Mouse (Mus musculus) MEL-GATA-1-ER (cell line): ENCODE data around the gene S1pr4.
A peak's percentile ranks its signal among the peaks of the same experiment; 100 is the strongest.

Experiments used
- DNase-seq: peaks from one replicate; pipeline ENCODE4 v3.0.0-alpha.2; 2012; ENCODE audit warnings: low read depth; ENCODE audit errors: extremely low read depth

S1pr4 gene

DNA sequence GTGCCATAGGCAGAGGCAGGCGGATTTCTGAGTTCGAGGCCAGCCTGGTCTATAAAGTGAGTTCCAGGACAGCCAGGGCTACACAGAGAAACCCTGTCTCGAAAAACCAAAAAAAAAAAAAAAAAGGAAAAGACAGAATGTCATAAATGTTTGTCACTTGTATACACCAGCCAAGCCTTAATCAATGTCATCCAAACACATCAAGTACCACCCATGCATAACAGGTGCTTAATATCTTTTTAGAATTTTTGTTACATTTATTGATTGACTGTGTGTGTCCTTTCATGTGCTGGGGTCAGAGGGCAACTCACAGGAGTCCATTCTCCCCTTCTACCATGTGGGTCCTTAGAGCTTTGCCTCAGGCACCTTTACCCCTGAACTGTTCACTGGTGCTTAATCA is at the start of gene S1pr4:
TSS of gene S1pr4 (minus strand) at position 101 of the 400 bp plus-strand sequence.
- no peak for DNase-seq

GRCm38 (mm10) chr10:81548944-81549343 is 49.0 kb upstream of the S1pr4 start:
- no peak for DNase-seq

- no peak for DNase-seq
Observed at GRCm38 (mm10) chr10:81546788-81547571, 47.0 kb upstream of the S1pr4 start.

DNA sequence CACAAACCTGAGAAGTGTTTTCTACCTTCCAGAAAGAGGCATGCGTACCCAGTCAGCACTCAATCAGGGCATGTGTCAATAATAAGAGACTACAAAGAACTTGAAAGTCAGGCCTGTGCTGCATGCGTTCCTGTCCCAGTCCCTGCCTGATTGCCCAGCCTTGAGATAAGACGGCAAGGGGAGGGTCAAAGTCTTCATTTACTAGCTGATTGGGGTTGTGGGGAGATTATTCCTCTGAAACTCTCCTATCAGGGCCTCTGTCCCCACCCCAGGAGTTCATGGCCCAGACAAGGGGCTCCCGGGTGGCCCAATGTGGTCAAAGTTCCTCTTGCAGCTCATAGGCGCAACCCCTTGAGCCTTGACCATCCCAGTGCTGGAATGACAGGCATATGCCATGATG is 46.4 kb upstream of the S1pr4 start:
- peak; percentile 84 for DNase-seq

GRCm38 (mm10) chr10:81545161-81545747 is 45.3 kb upstream of the S1pr4 start, which contains the start of gene Gna11:
Gna11 (minus strand) TSS chr10:81545190.
- peak; percentile 88 for DNase-seq

DNA sequence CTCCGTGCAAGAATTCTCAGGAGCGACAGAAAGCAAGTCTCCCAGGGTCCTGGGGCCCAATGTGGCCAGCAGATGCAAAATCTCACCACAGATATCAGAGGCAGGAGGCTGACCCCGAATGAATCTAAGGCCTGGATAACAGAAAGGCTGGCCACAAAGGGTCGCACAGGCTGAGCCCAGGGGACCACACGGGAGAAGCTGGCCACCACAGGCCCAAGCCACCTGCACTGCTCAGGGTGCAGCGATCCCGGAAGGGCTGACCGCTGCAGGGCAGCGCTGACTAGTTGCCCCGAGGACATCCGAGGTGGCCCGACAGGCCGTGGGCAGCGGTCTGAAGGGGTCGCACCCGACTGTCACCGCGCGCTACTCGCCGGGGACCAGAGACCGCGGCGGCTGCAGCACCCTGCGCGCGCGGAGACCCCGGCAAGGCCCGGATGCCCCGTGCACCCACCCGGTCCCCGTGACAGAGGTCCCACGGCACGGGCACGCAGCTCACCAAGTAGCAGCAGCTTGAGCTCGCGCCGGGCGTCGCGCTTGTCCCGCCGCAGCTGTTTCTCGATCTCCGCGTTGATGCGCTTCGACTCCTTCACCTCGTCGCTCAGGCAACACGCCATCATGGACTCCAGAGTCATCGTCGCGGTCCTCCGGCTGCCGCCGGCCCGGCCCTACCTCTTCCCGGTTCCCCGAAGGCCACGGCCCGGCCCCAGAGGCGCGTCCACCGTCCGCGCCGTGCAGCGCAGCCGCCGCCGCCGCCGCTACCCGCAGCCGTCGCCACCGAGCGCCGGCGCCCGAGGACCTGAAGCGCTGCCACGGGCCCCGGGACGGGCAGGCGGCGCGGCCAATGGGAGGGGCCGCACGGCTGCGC is 44.6 kb upstream of the S1pr4 start:
- no peak for DNase-seq

GRCm38 (mm10) chr10:81543633-81544032 is 43.7 kb upstream of the S1pr4 start:
- no peak for DNase-seq

- DNase-seq = no peak
Observed at GRCm38 (mm10) chr10:81542727-81543460, 43.0 kb upstream of the S1pr4 start.

- DNase-seq = no peak
Observed at GRCm38 (mm10) chr10:81541803-81542202, 41.9 kb upstream of the S1pr4 start.

GRCm38 (mm10) chr10:81541363-81541762 is 41.4 kb upstream of the S1pr4 start:
- no peak for DNase-seq

DNA sequence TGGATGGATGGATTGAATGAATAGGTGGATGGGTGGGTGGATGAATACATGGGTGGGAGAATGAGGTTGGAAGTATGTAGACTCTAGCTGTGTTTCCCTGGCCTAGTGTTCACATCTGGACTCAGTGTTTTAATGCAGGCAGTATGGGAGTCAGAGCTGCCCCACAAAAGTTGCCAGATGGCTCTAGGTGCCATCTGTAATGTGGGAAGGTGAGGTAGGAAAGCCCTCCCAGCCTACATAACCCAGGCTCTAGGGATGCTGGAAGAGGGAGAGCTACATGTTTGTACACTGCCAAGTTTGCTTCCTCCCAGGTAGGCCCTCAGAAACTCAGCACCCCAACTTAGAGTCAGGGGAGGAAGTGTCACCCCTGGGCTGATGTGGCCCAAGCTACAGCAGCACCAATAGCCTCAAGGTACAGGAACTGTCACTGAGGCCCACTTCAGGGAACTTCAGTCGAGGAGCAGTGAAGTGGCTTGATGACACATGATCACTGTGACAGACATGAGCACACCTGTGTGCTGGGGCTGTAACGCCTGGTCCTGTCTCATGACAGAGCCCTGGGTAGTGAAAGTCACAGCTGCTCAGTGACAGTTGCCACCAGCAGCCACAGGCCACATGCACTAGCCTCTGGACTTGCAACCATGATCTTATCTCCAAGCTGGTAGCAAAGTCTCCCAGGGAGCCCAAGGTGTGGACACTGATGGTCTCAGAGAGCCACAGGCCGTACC is 38.6 kb upstream of the S1pr4 start:
- no peak for DNase-seq

DNA sequence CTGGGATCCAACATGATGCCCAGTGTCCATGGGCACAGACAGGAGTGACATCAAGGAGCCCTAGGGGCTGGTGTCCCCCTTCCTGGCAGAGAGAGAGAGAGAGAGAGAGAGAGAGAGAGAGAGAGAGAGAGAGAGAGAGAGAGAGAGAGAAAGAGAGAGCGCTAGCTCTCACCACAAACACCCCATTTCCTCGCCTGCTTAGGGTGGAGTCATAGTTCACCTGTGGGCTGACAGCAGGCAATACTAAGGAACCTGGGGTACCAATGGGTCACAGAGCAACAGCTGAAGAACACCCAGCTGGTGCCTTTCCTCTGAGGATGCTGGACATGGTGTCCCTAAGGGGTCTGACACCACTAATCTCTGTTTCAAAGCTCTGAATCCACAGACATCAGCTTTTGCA is 37.5 kb upstream of the S1pr4 start:
- DNase-seq = no peak

DNA sequence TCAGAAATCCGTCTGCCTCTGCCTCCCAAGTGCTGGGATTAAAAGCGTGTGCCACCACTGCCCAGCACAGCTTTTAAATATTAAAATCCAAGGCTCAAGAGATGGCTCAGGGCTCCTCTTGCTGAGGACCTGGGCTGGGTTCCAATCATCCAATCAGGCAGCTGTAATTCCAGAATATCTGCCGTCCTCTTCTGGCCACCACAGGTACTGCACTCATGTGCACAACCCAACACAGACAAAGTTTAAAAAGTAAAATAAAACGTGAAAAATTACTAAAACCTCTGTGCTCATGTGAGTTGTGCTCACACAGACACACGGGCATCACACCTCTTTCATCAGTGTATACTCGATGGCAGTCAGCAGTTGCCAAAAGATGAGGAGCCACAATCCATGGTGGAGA is 36.8 kb upstream of the S1pr4 start:
- no peak for DNase-seq

DNA sequence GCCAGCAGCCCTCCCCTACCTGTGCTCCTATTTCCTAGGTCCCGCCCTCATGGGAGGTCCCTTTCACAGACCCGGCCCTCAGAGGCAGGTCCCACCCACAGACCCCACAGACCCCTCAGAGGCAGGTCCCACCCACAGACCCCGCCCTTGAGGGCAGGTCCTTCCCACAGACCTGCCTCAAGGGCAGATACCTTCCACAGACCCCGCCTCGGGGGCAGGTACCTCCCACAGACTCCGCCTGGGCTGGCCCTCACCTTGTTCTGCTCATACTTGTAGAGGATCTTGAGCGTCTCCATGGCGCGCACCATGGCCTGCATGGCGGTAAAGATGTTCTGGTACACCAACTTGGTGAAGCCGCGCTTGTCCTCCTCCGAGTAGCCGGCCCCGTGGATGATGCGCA is 34.9 kb upstream of the S1pr4 start:
- no peak for DNase-seq

- DNase-seq = no peak
Observed at GRCm38 (mm10) chr10:81526779-81527178, 26.8 kb upstream of the S1pr4 start.

GRCm38 (mm10) chr10:81525017-81525694 is 25.2 kb upstream of the S1pr4 start:
- DNase-seq = peak; percentile 39

DNA sequence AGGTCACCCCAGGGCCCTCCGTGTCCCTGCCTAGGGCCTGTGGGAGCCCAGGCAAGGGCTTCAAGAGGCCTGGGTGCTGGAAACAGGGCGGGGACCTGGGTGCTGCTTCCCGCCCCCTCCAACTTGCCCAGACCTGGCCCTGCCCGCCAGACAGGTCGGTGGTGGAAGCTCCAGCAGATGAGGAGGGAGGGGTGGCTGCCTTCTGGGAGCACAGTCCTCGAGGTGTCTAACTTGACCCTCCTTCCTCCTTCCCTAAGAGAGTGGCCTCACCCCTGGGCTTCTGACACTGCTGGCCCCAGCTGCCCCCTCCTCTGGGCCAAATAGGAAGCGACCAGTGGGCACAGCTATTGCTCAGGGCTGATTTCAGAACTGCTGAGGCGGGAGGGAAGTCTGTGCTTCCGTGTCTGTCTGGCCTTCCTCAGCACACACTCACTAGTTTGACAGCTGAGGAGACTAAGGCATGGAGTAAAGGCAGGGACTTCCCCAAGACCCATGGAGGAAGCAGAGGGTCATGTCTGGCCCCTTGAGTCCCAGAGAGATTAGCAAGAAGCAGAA is 24.2 kb upstream of the S1pr4 start, which contains the start of gene Gna15:
TSS of gene Gna15 (minus strand) at position 175 of the 555 bp plus-strand sequence.
- DNase-seq = peak; percentile 65

- DNase-seq = no peak
Observed at GRCm38 (mm10) chr10:81523570-81523969, 23.6 kb upstream of the S1pr4 start.

DNA sequence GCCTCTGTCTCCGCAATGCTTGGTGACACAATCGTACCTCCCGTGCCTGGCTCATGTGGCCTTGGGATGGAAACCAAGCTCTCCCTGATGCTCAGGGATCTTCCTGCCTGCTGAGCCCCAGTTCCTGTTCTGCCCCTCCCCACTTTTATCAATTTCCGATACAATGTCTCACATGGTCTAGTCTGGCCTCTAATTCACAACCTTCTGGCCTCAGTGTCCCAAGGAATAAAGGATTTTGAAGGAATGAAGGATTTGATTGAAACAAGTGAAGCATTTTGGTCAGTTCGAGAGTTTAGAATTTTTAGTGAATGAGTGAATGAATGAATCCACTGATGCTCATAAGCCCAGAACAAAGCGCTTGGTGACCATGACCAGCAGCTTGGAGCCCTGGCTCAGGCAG is 23.2 kb upstream of the S1pr4 start:
- DNase-seq = no peak

- no peak for DNase-seq
Observed at GRCm38 (mm10) chr10:81519978-81520365, 20.0 kb upstream of the S1pr4 start.
